In genomic region chr7:98437629-98438028, GRCm38 (mm10) we compare ENCODE assay signal across 9 mouse cellular contexts. TPM values are rescaled to one million over a fixed set of nuclear protein-coding genes. Genes with fewer than 3 reads are reported as not detected.
DNase-seq lines count a peak whose midpoint lies in the region; ATAC-seq and TF ChIP-seq lines count a peak whose summit lies in the region.
"Had no signal": no experiment of that assay in that cellular context is flagged by ENCODE, and none has a peak within 500 bp of the region (broad histone marks: within the 10 kb centered on the region; RNA-seq: fewer than 3 reads in every experiment).

No protein-coding gene starts in this region.

- no peak for TF ChIP-seq POLR2A in embryonic fibroblast, embryonic 13.5 days (IDR thresholded peaks at IDR 0.05; ENCODE audit: low read depth, low read length)

- TF ChIP-seq CTCF in embryonic fibroblast, embryonic 13.5 days (IDR thresholded peaks at IDR 0.05; ENCODE audit: borderline replicate concordance, insufficient read depth, low read length) = peak; percentile 63; the same call in 1 of the 2 replicates
- peak; percentile 75 for TF ChIP-seq CTCF in midbrain, postnatal 0 days (IDR thresholded peaks at IDR 0.05)

- no peak overlapping the region for H3K4me2 ChIP-seq in midbrain, embryonic 14.5 days (ENCODE audit: low read length)
- H3K4me2 ChIP-seq in midbrain, embryonic 13.5 days (replicated peaks) = no peak overlapping the region
- no peak overlapping the region for H3K4me2 ChIP-seq in midbrain, postnatal 0 days (ENCODE audit: low read depth, low read length, poor library complexity, severe bottlenecking)
- H3K4me2 ChIP-seq: neural tube, embryonic 13.5 days had no signal

- no peak overlapping the region for H3K27ac ChIP-seq in midbrain, embryonic 14.5 days (replicated peaks; ENCODE audit: low read depth, low read length)
- H3K27ac ChIP-seq in midbrain, embryonic 13.5 days = no peak overlapping the region
- H3K27ac ChIP-seq in embryonic fibroblast, embryonic 13.5 days (ENCODE audit: insufficient read depth, low read length) = no peak overlapping the region
- no peak overlapping the region for H3K27ac ChIP-seq in midbrain, postnatal 0 days (ENCODE audit: low read depth, low read length)
- H3K27ac ChIP-seq: neural tube, embryonic 13.5 days had no signal

- H3K36me3 ChIP-seq in midbrain, embryonic 14.5 days (ENCODE audit: control insufficient read depth, insufficient read depth, low read length) = no peaks in the 10 kb centered on the region
- H3K36me3 ChIP-seq in midbrain, embryonic 13.5 days = no peaks in the 10 kb centered on the region
- no peaks in the 10 kb centered on the region for H3K36me3 ChIP-seq in midbrain, postnatal 0 days (ENCODE audit: insufficient read depth, low read length)
- H3K36me3 ChIP-seq: neural tube, embryonic 13.5 days had no signal

- H3K9ac ChIP-seq in midbrain, embryonic 14.5 days (replicated peaks; ENCODE audit: low read length) = no peak overlapping the region
- H3K9ac ChIP-seq in midbrain, embryonic 13.5 days (replicated peaks) = no peak overlapping the region
- no peak overlapping the region for H3K9ac ChIP-seq in midbrain, postnatal 0 days (replicated peaks; ENCODE audit: low read length, poor library complexity, severe bottlenecking)
- H3K9ac ChIP-seq: neural tube, embryonic 13.5 days had no signal

- no peaks in the 10 kb centered on the region for H3K4me1 ChIP-seq in midbrain, embryonic 14.5 days (ENCODE audit: control insufficient read depth, insufficient read depth, low read length)
- H3K4me1 ChIP-seq in midbrain, embryonic 13.5 days (replicated peaks) = no peaks in the 10 kb centered on the region
- no peaks in the 10 kb centered on the region for H3K4me1 ChIP-seq in embryonic fibroblast, embryonic 13.5 days (ENCODE audit: control insufficient read depth, insufficient read depth, low read length)
- no peaks in the 10 kb centered on the region for H3K4me1 ChIP-seq in midbrain, postnatal 0 days (ENCODE audit: insufficient read depth, low read length)
- H3K4me1 ChIP-seq: neural tube, embryonic 13.5 days had no signal

- DNase-seq in gastrocnemius, adult 18-20 months (ENCODE audit: low spot score) = peak; percentile 26
- DNase-seq in gastrocnemius, postnatal 14 days = no peak
- peak; percentile 66 for DNase-seq in midbrain, embryonic 14.5 days
- peak; percentile 40 to 60 for DNase-seq in adrenal gland, postnatal 36 days
- DNase-seq in midbrain, postnatal 0 days (ENCODE audit: low spot score) = peak; percentile 50
- no peak for DNase-seq in frontal cortex, postnatal 10 days (ENCODE audit: low spot score in 2 of 2)

- 37% methylated on average over 9 of the region's 9 CpGs for WGBS in midbrain, embryonic 14.5 days
- 41% methylated on average over 9 of the region's 9 CpGs for WGBS in midbrain, embryonic 13.5 days
- 36% methylated on average over 9 of the region's 9 CpGs for WGBS in midbrain, postnatal 0 days

- H3K4me3 ChIP-seq in midbrain, embryonic 14.5 days (replicated peaks; ENCODE audit: low read depth, low read length) = no peak overlapping the region
- no peak overlapping the region for H3K4me3 ChIP-seq in midbrain, embryonic 13.5 days (replicated peaks)
- no peak overlapping the region for H3K4me3 ChIP-seq in embryonic fibroblast, embryonic 13.5 days (ENCODE audit: insufficient read depth, low read length)
- H3K4me3 ChIP-seq in midbrain, postnatal 0 days (ENCODE audit: low read depth, low read length) = no peak overlapping the region
- H3K4me3 ChIP-seq: neural tube, embryonic 13.5 days had no signal

- intact Hi-C loops in gastrocnemius, postnatal 14 days (cut with DNase I; ENCODE audit: low total_unique reads) = no loop called here

- no peaks in the 10 kb centered on the region for H3K9me3 ChIP-seq in midbrain, embryonic 14.5 days (ENCODE audit: control insufficient read depth, low read length)
- no peaks in the 10 kb centered on the region for H3K9me3 ChIP-seq in midbrain, embryonic 13.5 days
- H3K9me3 ChIP-seq in midbrain, postnatal 0 days (ENCODE audit: low read length) = no peaks in the 10 kb centered on the region
- H3K9me3 ChIP-seq: neural tube, embryonic 13.5 days had no signal

- no peaks in the 10 kb centered on the region for H3K27me3 ChIP-seq in midbrain, embryonic 14.5 days (ENCODE audit: control insufficient read depth, insufficient read depth, low read length)
- no peaks in the 10 kb centered on the region for H3K27me3 ChIP-seq in midbrain, embryonic 13.5 days
- H3K27me3 ChIP-seq in midbrain, postnatal 0 days (ENCODE audit: insufficient read depth, low read length) = no peaks in the 10 kb centered on the region
- H3K27me3 ChIP-seq: neural tube, embryonic 13.5 days had no signal

- ATAC-seq in midbrain, embryonic 14.5 days (ENCODE audit: low FRiP score, low TSS enrichment) = no peak
- no peak for ATAC-seq in midbrain, embryonic 13.5 days
- ATAC-seq in midbrain, postnatal 0 days (ENCODE audit: low FRiP score) = no peak

RNA-seq across cellular contexts. Expression of gene Gucy2d, which starts 2.6 kb away (rescaled TPM):
- total RNA-seq in gastrocnemius, adult 18-20 months (2021) = under 1 TPM in 1 of 2 experiments, not detected in 1; 0.19 TPM
- under 1 TPM in 1 of 2 experiments, not detected in 1; 0.18 TPM for total RNA-seq in gastrocnemius, postnatal 14 days (2021)
- polyA plus RNA-seq in midbrain, embryonic 14.5 days (2014; fragmentation: Nextera tagmentation; extraction: Ambion mirVana) = 0.18 TPM in 1 of 2 replicates, not detected in the other
- polyA plus RNA-seq in midbrain, embryonic 13.5 days (2015; fragmentation: Nextera tagmentation; extraction: Ambion mirVana) = not detected in 2 replicates
- not detected for total RNA-seq in adrenal gland, postnatal 36 days (2021)
- polyA plus RNA-seq in embryonic fibroblast, embryonic 13.5 days (2011; ENCODE audit: insufficient read length, low read depth, missing spikeins) = not detected in 2 replicates
- 0.05 TPM in 1 of 2 replicates, not detected in the other for total RNA-seq in midbrain, postnatal 0 days (2014; rRNA removed)
- polyA plus RNA-seq in midbrain, postnatal 0 days (2015; fragmentation: Nextera tagmentation; extraction: Ambion mirVana) = 0.05 TPM in 1 of 2 replicates, not detected in the other
- polyA plus RNA-seq: neural tube, embryonic 13.5 days had no signal

RNA-seq across cellular contexts. Expression of gene Lrrc32, which starts 51.5 kb away (rescaled TPM):
- total RNA-seq in gastrocnemius, adult 18-20 months (2021) = 1 to 10 TPM; 2.6 to 8.1 TPM
- total RNA-seq in gastrocnemius, postnatal 14 days (2021) = 1 to 10 TPM; 3.5 to 6.9 TPM
- polyA plus RNA-seq in midbrain, embryonic 14.5 days (2014; fragmentation: Nextera tagmentation; extraction: Ambion mirVana) = 1.6 and 4.2 TPM in 2 replicates
- polyA plus RNA-seq in midbrain, embryonic 13.5 days (2015; fragmentation: Nextera tagmentation; extraction: Ambion mirVana) = 2.7 and 3.8 TPM in 2 replicates
- 10 to 100 TPM; 17.3 to 21.1 TPM for total RNA-seq in adrenal gland, postnatal 36 days (2021)
- polyA plus RNA-seq in embryonic fibroblast, embryonic 13.5 days (2011; ENCODE audit: insufficient read length, low read depth, missing spikeins) = 95.5 and 220 TPM in 2 replicates
- 7.6 and 9.0 TPM in 2 replicates for total RNA-seq in midbrain, postnatal 0 days (2014; rRNA removed)
- polyA plus RNA-seq in midbrain, postnatal 0 days (2015; fragmentation: Nextera tagmentation; extraction: Ambion mirVana) = 5.2 and 6.0 TPM in 2 replicates

Comparison
In these comparisons a context has a peak if more than half of its experiments do, and no peak if none do; other contexts are left out.
1. DNase-seq: peak in gastrocnemius, adult 18-20 months (single experiment), midbrain, embryonic 14.5 days (single experiment), adrenal gland, postnatal 36 days (2 of 2) and midbrain, postnatal 0 days (single experiment); none in gastrocnemius, postnatal 14 days (single experiment) and frontal cortex, postnatal 10 days (0 of 2).